Mouse (Mus musculus): ENCODE measurements around the gene Olfr680-ps1.
"Not testable (repeated sequence)": the region's sequence is repeated elsewhere in the genome, so short reads cannot be mapped to it uniquely, and the experiment has no call there.

Gene Olfr680-ps1

GRCm38 (mm10) chr7:105092717-105093116 lies at the start of gene Olfr680-ps1:
Gene Olfr680-ps1, minus strand, starts transcription at chr7:105092817.
- not testable (repeated sequence) for DNase-seq (ENCODE audit: low spot score)

GRCm38 (mm10) chr7:105141275-105141674 lies 48.7 kb upstream of the Olfr680-ps1 start:
- no peak for DNase-seq (ENCODE audit: low spot score)

GRCm38 (mm10) chr7:105116536-105116935 lies 23.9 kb upstream of the Olfr680-ps1 start, which contains the start of gene Olfr681:
Gene Olfr681, plus strand, starts transcription at chr7:105116836.
- no peak for DNase-seq (ENCODE audit: low spot score)

GRCm38 (mm10) chr7:105080905-105081304 lies 11.7 kb downstream of the Olfr680-ps1 start, which contains the start of gene Olfr679:
Gene Olfr679, plus strand, starts transcription at chr7:105081205.
- DNase-seq (ENCODE audit: low spot score): no peak

GRCm38 (mm10) chr7:105064175-105064574 lies 28.4 kb downstream of the Olfr680-ps1 start, which contains the start of gene Olfr678:
Gene Olfr678, plus strand, starts transcription at chr7:105064475.
- DNase-seq (ENCODE audit: low spot score): no peak

- DNase-seq (ENCODE audit: low spot score): no peak
Measured at GRCm38 (mm10) chr7:105058951-105059350, 33.7 kb downstream of the Olfr680-ps1 start.

All from spleen, adult 12 weeks (tissue).